Mouse (Mus musculus) left cerebral cortex, postnatal 10 days (tissue): ENCODE data around the gene Zfp653. TPM values are rescaled to one million over a fixed set of nuclear protein-coding genes. Genes with fewer than 3 reads are reported as not detected.

Experiments
- DNase-seq, 2 experiments: peaks; one replicate each; pipeline ENCODE4 v3.0.0; 2021 to 2022; ENCODE audit warnings: low spot score in 2 of 2, mixed read lengths in 1 of 2; ENCODE audit errors: extremely low spot score in 1 of 2
- intact Hi-C: fragments of 180-260 bp; cut with DNase I; formaldehyde crosslinking; loops from one replicate; pipeline ENCODE4 v1.15.1; 2025
- total RNA-seq, 2 experiments: library from RNA; stranded (reverse); gene quantifications; 2 replicates each; pipeline ENCODE4 v1.2.3; 2021

Gene Zfp653
- total RNA-seq: 10 to 100 TPM; 20.7 to 20.8 TPM

GRCm38 (mm10) chr9:22070791-22071573 is at the start of gene Zfp653, which contains the start of gene Gm49318:
Zfp653 (minus strand) TSS chr9:22071376.
Gm49318 (minus strand) TSS chr9:22071259.
- DNase-seq: peak; percentile 97 to 99
- intact Hi-C loops: no loop called here

GRCm38 (mm10) chr9:22119543-22119942 is 48.4 kb upstream of the Zfp653 start:
- no peak for DNase-seq

DNA sequence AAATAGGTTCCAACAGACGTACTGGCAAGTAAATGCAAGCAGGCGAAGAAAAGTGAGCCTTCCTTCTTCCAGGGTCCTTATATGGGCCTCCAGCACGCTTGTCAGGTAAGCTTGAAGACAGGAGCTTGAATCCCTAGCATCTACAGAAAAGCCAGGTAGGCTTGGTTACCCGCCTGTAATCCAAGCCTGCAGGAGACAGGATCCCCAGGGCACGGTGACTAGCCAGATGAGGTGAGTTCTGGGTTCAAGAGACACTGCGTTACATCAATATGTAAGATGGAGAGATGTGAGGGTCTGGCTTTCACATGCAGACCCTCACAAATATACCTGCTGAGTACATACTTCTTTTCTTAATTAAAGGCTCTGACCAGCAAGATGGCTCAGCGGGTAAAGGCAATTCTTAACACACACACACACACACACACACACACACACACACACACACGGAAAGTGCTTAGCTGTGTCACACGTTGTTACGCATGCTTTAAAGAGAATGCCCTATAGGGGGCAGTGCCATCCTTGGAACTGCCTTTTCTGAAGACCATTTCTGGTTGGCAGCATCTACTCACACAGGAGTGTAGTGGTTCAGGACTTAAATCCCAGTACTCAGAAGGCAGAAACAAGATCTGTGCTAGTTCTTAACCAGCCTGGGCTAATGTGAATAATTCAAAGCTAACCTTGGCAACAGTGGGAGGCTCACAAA is 46.7 kb upstream of the Zfp653 start:
- DNase-seq: peak; percentile 42 to 58
- intact Hi-C loops: no loop called here

More at GRCm38 (mm10) chr9:22119543-22119942, 48.4 kb upstream of the Zfp653 start:
- intact Hi-C loops: no loop called here

DNA sequence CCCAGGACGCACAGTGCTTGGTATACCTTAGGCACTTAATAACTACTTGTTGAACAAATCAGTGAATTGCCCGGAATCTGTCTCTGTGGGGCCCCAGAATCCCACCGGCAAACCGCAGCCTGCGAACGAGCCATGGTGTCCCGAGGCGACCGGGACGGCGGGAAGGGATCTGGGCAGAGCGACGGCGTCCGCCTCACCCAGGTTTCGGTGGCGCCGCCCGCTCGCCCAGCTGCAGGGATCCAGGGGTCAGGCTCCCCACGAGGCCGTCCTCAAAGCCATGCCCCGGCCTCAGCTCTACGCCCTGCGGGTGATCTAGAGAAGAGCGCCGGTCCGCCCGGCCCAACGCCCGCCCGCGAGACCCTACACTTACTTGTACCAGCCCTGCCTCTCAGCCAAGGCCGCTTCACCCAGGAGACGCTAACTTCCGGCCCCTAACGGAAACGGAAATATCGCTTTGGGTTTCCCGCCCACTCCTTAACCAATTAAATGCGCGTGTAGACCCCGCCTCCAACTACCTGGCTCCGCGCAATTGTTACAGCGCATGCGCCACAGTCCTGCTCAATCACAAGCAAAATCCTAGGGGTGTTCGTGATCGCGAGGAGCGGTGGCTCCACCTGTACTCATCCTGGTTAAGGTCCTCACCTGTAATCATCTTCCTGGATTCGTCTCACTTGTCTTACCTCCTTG is 45.7 kb upstream of the Zfp653 start, which contains the start of gene Elof1:
Gene Elof1, minus strand, starts transcription at position 433 of the 687 bp plus-strand sequence.
- intact Hi-C loops: no loop called here

DNA sequence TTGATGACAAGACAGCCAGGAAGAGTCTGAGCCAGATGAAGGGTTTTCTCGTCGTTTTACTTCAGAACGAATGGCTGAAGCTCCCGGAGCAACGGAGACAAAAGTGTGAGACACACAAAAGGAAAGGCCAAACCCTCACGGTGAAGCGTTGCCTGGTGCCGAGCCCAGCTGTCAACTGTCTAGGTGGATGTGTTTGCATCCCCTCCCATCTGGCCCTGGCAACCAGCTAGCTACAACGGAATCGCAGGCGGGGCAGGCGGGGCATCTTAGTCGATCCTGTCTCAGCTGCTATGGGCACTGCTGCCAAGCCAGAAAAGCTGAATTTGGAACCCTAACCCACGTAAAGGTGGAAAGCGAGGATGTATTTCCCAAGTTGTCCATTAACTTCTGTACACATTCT is 44.9 kb upstream of the Zfp653 start:
- intact Hi-C loops: no loop called here
- DNase-seq: peak in 1 of 2 experiments; percentile 53

More for the DNA sequence above, 45.7 kb upstream of the Zfp653 start, which contains the start of gene Elof1:
- peak; percentile 94 to 95 for DNase-seq

DNA sequence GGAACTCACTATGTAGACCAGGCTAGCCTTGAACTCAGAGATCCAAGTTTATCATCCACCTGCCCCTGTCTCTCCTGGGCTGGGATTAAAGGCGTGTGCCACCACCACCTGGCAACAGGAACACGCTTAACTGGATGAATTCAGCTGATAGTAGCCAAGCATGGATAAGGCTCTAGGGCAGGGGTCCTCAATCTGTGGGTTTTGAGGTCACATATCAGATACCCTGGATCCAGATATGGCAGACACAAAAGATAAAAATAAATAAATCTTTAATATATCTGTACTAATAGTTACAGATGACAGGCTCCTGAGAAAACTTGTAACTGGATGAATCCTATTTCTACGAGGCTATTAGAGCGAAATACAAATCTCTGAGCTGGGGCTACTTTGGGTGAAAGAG is 44.5 kb upstream of the Zfp653 start:
- intact Hi-C loops: no loop called here
- no peak for DNase-seq

GRCm38 (mm10) chr9:22108194-22108593 is 37.0 kb upstream of the Zfp653 start:
- intact Hi-C loops: no loop called here
- no peak for DNase-seq

- no peak for DNase-seq
- intact Hi-C loops: no loop called here
Observed at GRCm38 (mm10) chr9:22099922-22100321, 28.7 kb upstream of the Zfp653 start.

- DNase-seq: no peak
- intact Hi-C loops: no loop called here
Observed at GRCm38 (mm10) chr9:22098993-22099696, 28.0 kb upstream of the Zfp653 start, which contains the start of gene Cnn1. Cnn1 (plus strand) TSS chr9:22099216.

DNA sequence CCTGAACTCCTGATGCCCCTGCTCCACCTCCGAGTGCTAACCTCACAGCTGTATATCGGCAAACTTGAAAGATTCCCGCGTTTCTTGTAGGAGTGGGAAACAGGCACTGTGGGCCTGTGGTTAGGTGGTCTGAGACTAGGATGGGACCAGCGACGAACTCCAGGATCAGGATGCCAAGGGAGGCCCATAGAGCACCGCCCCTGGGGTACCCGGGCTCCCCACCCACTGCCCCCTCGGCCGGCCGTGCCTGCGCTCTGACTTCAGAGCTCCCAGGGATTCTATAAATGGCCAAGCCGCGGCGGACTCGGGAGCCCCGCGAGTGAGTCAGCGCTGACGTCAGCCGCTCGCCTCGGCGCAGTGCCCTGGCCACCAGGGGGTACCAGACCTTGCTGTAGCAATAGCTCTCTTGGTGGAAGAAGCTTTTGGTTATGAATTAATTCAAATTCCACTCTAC is 24.7 kb upstream of the Zfp653 start:
- intact Hi-C loops: no loop called here

GRCm38 (mm10) chr9:22092746-22093145 is 21.6 kb upstream of the Zfp653 start:
- intact Hi-C loops: no loop called here
- DNase-seq: no peak

More for the DNA sequence above, 24.7 kb upstream of the Zfp653 start:
- DNase-seq: peak in 1 of 2 experiments; percentile 89

DNA sequence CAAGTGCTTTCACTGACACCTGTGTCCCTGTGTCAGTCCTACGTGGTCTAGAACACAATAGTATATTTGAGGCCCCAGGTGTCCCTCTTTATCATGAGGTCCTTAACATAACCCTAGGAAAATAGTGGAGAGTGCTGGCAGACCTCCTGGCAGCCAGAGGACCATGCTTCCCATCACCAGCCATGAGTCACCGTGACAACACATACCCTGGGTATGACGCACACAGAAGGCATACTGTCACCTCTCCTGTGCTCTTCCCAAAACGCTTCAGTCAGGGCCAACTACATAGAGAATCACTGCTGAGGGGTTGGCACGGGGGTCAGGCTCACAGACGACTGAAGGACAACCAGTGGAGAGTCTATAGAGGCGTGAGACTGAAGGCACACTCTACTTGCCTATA is 18.8 kb upstream of the Zfp653 start:
- DNase-seq: no peak
- intact Hi-C loops: no loop called here

- intact Hi-C loops: no loop called here
- no peak for DNase-seq
Observed at GRCm38 (mm10) chr9:22089281-22089680, 18.1 kb upstream of the Zfp653 start.

- no peak for DNase-seq
- intact Hi-C loops: no loop called here
Observed at GRCm38 (mm10) chr9:22087034-22087618, 15.9 kb upstream of the Zfp653 start.

DNA sequence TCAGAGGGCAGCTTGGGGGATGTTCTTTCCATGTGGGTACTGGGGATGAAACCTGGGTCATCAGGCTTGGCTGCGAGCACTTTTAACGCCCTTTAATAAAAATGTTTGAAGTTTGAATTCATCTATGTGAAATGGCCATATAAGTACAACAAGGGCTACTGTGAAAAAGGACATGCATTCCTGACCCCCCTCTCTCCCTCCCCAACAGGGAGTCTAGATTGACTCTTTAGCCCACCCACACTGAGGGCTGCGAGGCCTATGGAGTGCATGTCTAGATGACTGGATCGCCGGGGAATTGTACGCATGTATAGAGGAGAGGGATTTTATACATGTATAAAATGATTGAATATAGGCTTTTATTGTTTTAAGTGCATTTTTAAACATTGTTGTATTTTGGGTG is 14.8 kb upstream of the Zfp653 start:
- intact Hi-C loops: no loop called here
- no peak for DNase-seq

DNA sequence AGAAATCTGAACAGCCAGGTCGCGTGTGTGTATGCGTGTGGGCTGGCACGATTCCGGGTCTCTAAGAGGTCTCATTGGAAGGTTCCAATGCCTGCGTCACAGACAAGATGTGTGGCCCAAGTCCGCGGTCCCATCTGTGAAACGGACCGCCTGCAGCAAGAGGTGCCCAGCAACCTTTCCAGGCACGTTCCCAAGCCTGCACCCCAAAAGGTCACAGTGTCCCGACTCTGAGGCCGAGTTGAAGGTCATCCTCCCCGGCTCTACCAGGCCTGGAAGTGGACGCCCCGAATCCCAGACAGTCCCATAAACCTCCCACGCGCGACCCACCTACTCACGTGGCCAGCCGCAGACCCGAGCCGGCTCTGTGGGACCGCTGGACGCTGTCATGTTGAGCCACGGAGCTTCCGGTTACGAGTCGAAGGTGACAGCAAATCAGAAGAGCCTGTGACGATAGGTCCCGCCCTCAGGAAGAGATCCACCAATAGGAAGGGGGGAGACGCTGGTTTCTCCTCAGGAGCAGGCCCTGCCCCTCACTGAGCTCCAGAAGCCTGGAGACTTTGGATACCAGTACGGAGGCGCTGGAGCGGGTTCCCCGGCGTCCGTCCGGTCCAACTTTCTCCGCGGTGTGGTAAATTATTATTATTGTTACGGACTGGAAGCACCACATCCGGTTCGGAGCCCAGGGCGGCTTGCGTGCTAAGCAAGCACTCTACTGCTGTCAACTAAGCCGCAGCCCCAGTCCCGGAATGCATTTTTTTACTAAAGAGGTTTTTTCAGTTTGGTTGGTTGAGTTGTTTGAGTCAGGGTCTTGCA is 14.1 kb upstream of the Zfp653 start, which contains the start of gene Ecsit:
Gene Ecsit, minus strand, starts transcription at position 417 of the 813 bp plus-strand sequence.
- intact Hi-C loops: no loop called here
- peak; percentile 94 to 97 for DNase-seq

GRCm38 (mm10) chr9:22084667-22085021 is 13.5 kb upstream of the Zfp653 start:
- intact Hi-C loops: no loop called here

More at GRCm38 (mm10) chr9:22084667-22085021, 13.5 kb upstream of the Zfp653 start:
- no peak for DNase-seq
